Mouse (Mus musculus): ENCODE measurements around the gene Ubxn11. TPM values are rescaled to one million over a fixed set of nuclear protein-coding genes. Genes with fewer than 3 reads are reported as not detected.

Gene Ubxn11
- total and polyA plus RNA-seq, 2 experiments, result 0.09 to 0.66 TPM

DNA sequence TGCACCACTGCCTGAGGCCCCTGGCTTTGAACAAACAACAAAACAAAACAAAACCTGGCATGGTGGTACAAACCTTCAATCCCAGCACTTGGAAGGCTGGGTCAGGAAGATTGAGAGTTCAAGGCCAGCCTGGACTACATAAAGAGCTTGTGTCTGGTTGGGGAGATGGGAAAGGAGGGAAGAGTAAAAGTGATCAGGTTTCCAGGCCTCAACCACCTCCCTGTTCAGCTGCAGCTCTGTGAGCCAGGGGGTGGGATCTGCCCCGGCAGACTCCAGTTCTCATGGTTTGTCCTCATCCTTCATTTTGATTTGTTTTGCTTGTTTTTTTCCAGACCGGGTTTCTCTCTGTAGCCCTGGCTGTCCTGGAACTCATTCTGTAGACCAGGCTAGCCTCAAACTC, 14.1 kb downstream of the Ubxn11 start:
- Histone ChIP-seq H3K9ac (ENCODE audit: low read depth, low read length) (no peak overlapping the region), H3K4me3 (ENCODE audit: insufficient read depth, low read depth, low read length) (no peak overlapping the region), H3K27me3 (ENCODE audit: control insufficient read depth, insufficient read depth, low read length) (no peaks in the 10 kb centered on the region), H3K4me1 (ENCODE audit: control insufficient read depth, insufficient read depth, low read length) (no peaks in the 10 kb centered on the region), H3K27ac (replicated peaks; ENCODE audit: insufficient read depth, low read depth, low read length) (no peak overlapping the region), H3K36me3 (ENCODE audit: control insufficient read depth, insufficient read depth, low read length) (no peaks in the 10 kb centered on the region), H3K79me2 (ENCODE audit: control insufficient read depth, insufficient read depth, low read length) (no peaks in the 10 kb centered on the region)
- DNase-seq (ENCODE audit: extremely low read depth, low read depth, low spot score), result no peak
- WGBS, result 87% methylated on average over 2 of the region's 2 CpGs
- no peak for TF ChIP-seq POLR2A (IDR thresholded peaks at IDR 0.05; ENCODE audit: extremely low read depth, insufficient read depth, low read length)
- no peak for TF ChIP-seq CTCF (IDR thresholded peaks at IDR 0.05; ENCODE audit: low read depth, low read length)

DNA sequence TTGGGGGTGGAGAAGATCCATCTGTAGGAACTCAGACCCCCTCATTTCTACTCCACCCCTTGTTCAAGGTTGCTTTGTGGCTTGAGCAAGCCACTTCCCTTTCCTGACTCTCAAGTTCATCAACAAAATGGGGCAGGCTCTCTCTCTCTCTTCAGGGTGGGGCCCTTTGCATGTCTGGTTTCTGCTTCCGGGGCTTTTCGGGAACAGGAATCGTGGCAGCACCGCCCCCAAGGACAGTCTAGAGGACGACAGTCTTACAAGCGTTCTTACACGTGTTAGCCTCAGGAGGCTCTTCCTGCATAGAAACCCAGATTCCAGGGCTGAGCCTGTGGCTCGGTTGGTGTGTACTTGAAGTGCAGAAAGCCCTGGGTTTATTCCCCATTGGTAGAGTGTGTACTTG, 14.6 kb downstream of the Ubxn11 start:
- Histone ChIP-seq H3K27ac (replicated peaks; ENCODE audit: insufficient read depth, low read depth, low read length) (no peak overlapping the region), H3K79me2 (ENCODE audit: control insufficient read depth, insufficient read depth, low read length) (no peaks in the 10 kb centered on the region), H3K36me3 (ENCODE audit: control insufficient read depth, insufficient read depth, low read length) (no peaks in the 10 kb centered on the region), H3K27me3 (ENCODE audit: control insufficient read depth, insufficient read depth, low read length) (no peaks in the 10 kb centered on the region), H3K9ac (ENCODE audit: low read depth, low read length) (no peak overlapping the region), H3K4me1 (ENCODE audit: control insufficient read depth, insufficient read depth, low read length) (no peaks in the 10 kb centered on the region), H3K4me3 (ENCODE audit: insufficient read depth, low read depth, low read length) (no peak overlapping the region)
- peak; percentile 31 for DNase-seq (ENCODE audit: extremely low read depth, low read depth, low spot score)
- TF ChIP-seq CTCF (IDR thresholded peaks at IDR 0.05; ENCODE audit: low read depth, low read length), result no peak
- no peak for TF ChIP-seq POLR2A (IDR thresholded peaks at IDR 0.05; ENCODE audit: extremely low read depth, insufficient read depth, low read length)
- WGBS, result 67% methylated on average over 8 of the region's 8 CpGs

DNA sequence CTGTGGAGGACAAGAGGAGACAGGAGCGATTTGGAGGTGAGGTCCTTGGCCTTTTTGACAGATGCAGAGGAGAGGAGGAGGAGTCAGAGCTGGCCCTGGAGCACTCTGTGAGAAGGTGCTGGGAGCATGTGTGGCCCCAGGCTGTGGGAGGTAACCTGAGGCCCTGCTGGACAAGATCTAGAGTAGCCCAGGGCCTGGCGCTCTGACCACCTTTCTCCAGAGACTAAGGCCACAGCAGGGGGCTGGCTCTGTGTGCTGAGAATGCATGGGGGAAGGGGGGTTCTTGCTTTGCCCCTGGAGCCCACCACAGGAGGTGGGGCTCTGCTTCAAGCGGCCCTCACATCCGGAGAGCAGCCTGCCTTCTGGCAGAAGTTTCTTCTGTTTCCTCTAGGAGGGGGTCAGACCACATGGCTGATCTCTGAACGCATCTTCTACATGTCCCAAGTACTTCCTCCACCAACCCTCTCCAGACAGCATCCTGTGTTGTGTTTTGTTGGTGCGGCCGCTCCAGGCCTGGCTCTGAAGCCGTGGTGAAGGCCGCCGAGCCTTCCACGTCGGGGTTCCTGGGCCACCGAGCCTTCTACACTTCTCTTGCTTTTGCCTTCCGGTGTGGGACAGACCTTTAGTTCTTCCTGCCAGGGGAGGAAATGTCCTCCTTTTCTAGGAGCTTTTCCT, 15.9 kb downstream of the Ubxn11 start:
- no peak for DNase-seq (ENCODE audit: extremely low read depth, low read depth, low spot score)
- Histone ChIP-seq H3K27me3 (ENCODE audit: control insufficient read depth, insufficient read depth, low read length) (no peaks in the 10 kb centered on the region), H3K27ac (replicated peaks; ENCODE audit: insufficient read depth, low read depth, low read length) (no peak overlapping the region), H3K9ac (ENCODE audit: low read depth, low read length) (no peak overlapping the region), H3K4me1 (ENCODE audit: control insufficient read depth, insufficient read depth, low read length) (no peaks in the 10 kb centered on the region), H3K4me3 (ENCODE audit: insufficient read depth, low read depth, low read length) (no peak overlapping the region), H3K36me3 (ENCODE audit: control insufficient read depth, insufficient read depth, low read length) (no peaks in the 10 kb centered on the region), H3K79me2 (ENCODE audit: control insufficient read depth, insufficient read depth, low read length) (no peaks in the 10 kb centered on the region)
- TF ChIP-seq POLR2A (IDR thresholded peaks at IDR 0.05; ENCODE audit: extremely low read depth, insufficient read depth, low read length) (no peak), CTCF (IDR thresholded peaks at IDR 0.05; ENCODE audit: low read depth, low read length) (no peak)
- WGBS, result 72% methylated on average over 14 of the region's 14 CpGs

DNA sequence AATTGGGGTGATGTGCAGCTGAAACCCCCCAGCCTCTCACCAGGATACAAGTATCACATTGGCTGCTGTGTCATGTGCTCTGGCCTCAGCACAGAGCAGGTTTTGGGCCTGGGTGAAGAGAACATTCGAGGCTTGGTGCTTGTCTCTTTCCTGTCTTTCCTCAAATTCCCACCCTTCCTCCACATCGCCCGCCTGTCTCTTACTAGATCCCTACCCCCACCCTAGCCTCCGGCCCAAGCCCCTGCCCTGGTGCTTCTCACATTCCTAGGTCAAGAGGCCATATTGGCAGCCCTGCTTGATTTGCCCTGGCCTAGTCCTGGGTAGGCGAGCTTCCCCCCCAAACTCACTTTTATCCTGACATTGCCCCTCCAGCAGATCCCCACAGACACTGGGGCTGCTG, 16.7 kb downstream of the Ubxn11 start:
- WGBS, result 81% methylated on average over 5 of the region's 5 CpGs
- no peaks in the 10 kb centered on the region for H3K27me3 ChIP-seq (ENCODE audit: control insufficient read depth, insufficient read depth, low read length)
- H3K4me3 ChIP-seq (ENCODE audit: insufficient read depth, low read depth, low read length), result no peak overlapping the region
- H3K4me1 ChIP-seq (ENCODE audit: control insufficient read depth, insufficient read depth, low read length), result no peaks in the 10 kb centered on the region
- no peak overlapping the region for H3K9ac ChIP-seq (ENCODE audit: low read depth, low read length)
- no peak for DNase-seq (ENCODE audit: extremely low read depth, low read depth, low spot score)
- TF ChIP-seq POLR2A (IDR thresholded peaks at IDR 0.05; ENCODE audit: extremely low read depth, insufficient read depth, low read length) (no peak), CTCF (IDR thresholded peaks at IDR 0.05; ENCODE audit: low read depth, low read length) (no peak)
- H3K27ac ChIP-seq (replicated peaks; ENCODE audit: insufficient read depth, low read depth, low read length), result no peak overlapping the region
- H3K36me3 ChIP-seq (ENCODE audit: control insufficient read depth, insufficient read depth, low read length), result no peaks in the 10 kb centered on the region
- H3K79me2 ChIP-seq (ENCODE audit: control insufficient read depth, insufficient read depth, low read length), result no peaks in the 10 kb centered on the region

DNA sequence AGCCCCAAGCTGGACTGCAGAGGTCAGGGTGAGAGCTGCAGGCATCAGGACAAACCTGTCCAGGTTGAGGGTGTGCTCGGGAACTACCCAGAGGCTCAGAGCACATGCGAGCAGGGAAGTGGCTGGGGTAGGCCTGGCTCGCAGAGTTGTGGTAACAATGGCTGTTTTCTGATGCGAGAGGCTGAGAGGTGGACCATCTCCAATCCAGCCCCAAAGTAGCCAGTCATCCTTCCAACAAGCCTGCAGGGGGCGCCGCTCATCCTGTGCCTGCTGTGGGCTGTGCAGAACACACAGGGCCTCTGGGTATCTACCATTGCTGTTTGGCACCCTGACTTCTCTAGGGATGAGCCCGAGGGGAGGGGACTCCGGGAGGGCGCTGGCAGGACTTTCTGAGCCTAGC, 17.3 kb downstream of the Ubxn11 start:
- no peaks in the 10 kb centered on the region for H3K27me3 ChIP-seq (ENCODE audit: control insufficient read depth, insufficient read depth, low read length)
- H3K27ac ChIP-seq (replicated peaks; ENCODE audit: insufficient read depth, low read depth, low read length), result no peak overlapping the region
- WGBS, result 77% methylated on average over 9 of the region's 9 CpGs
- no peak overlapping the region for H3K9ac ChIP-seq (ENCODE audit: low read depth, low read length)
- no peaks in the 10 kb centered on the region for H3K79me2 ChIP-seq (ENCODE audit: control insufficient read depth, insufficient read depth, low read length)
- TF ChIP-seq POLR2A (IDR thresholded peaks at IDR 0.05; ENCODE audit: extremely low read depth, insufficient read depth, low read length), result no peak
- peak; percentile 62 for TF ChIP-seq CTCF (IDR thresholded peaks at IDR 0.05; ENCODE audit: low read depth, low read length)
- no peaks in the 10 kb centered on the region for H3K4me1 ChIP-seq (ENCODE audit: control insufficient read depth, insufficient read depth, low read length)
- H3K36me3 ChIP-seq (ENCODE audit: control insufficient read depth, insufficient read depth, low read length), result no peaks in the 10 kb centered on the region
- no peak overlapping the region for H3K4me3 ChIP-seq (ENCODE audit: insufficient read depth, low read depth, low read length)
- no peak for DNase-seq (ENCODE audit: extremely low read depth, low read depth, low spot score)

DNA sequence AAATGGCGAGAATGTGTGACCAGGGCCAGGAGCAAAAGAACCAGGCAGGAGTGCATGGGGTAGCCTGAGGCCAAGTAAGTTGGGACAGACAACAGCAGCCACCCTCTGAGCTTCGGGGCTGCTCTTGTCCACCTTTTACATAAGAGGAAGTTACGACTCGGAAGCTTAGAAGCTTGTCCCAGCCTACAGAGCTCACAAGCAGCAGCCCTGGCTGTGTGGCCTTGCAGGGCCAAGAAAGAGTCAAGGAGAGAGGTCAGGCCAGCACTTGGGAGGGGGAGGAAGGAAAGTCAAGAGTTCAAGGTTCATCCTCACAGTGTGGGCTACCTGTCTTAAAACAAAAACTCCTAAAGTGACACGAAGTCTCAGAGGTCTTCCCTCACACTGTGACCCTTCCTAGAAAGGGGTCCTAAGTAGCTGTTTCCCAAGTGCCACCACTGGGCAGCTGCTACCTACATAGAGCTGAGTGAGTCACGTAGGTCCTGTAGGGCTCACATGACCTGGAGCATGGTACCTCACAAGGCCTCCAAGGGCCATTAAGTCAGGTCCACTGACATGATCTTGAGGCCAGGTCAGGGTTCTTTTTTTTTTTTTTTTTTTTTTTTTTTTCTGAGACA, 17.9 kb downstream of the Ubxn11 start:
- DNase-seq (ENCODE audit: extremely low read depth, low read depth, low spot score), result no peak
- H3K27me3 ChIP-seq (ENCODE audit: control insufficient read depth, insufficient read depth, low read length), result no peaks in the 10 kb centered on the region
- no peak overlapping the region for H3K4me3 ChIP-seq (ENCODE audit: insufficient read depth, low read depth, low read length)
- no peak overlapping the region for H3K9ac ChIP-seq (ENCODE audit: low read depth, low read length)
- H3K27ac ChIP-seq (replicated peaks; ENCODE audit: insufficient read depth, low read depth, low read length), result no peak overlapping the region
- H3K4me1 ChIP-seq (ENCODE audit: control insufficient read depth, insufficient read depth, low read length), result no peaks in the 10 kb centered on the region
- no peaks in the 10 kb centered on the region for H3K79me2 ChIP-seq (ENCODE audit: control insufficient read depth, insufficient read depth, low read length)
- no peak for TF ChIP-seq CTCF (IDR thresholded peaks at IDR 0.05; ENCODE audit: low read depth, low read length)
- no peak for TF ChIP-seq POLR2A (IDR thresholded peaks at IDR 0.05; ENCODE audit: extremely low read depth, insufficient read depth, low read length)
- WGBS, result 81% methylated on average over 6 of the region's 6 CpGs
- no peaks in the 10 kb centered on the region for H3K36me3 ChIP-seq (ENCODE audit: control insufficient read depth, insufficient read depth, low read length)
